Mouse (Mus musculus) embryo, embryonic 10 days (tissue): Measurements from ENCODE around the gene Morc2a.

Source experiments
- DNase-seq: peaks from one replicate; pipeline ENCODE4 v3.0.0-alpha.2; 2015; ENCODE audit warnings: low spot score

The Morc2a gene

DNA sequence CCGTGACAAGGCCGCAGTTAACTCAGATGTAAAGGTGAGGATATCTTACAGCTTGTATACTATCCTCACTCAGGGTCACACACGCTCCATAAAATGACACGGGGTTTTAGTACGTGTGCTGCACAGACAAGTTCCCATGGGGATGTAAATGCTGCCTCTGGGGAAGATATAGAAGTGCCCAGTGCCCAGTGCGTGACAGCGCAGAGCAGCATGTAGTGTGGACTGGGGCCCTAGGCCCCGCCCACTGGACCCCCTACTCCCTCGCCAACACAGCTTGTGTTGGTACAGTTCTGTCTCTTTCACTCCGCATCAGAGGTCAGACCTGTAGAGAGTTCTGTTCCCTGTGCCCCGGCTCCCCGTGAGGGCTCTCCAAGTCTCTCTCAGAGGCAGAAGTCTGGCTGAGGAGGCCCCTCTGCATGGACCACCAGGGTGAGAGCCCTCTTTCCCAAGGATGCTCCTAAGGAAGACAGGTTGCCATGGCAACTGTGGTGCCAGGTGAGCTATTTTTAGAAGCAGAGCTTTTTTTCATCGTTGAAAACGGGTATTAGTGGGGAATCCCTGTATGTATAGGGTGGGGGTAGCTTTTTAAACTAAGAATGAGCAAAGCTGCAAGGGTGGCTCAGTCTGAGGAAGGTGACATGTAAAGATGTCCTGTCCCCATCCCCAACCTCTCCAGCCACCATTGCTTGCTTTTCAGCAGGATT is 85.1 kb downstream of the Morc2a start:
- DNase-seq, result no peak

- DNase-seq, result no peak
These were observed 86.7 kb downstream of the Morc2a start for GRCm38 (mm10) chr11:3735715-3736114.

DNA sequence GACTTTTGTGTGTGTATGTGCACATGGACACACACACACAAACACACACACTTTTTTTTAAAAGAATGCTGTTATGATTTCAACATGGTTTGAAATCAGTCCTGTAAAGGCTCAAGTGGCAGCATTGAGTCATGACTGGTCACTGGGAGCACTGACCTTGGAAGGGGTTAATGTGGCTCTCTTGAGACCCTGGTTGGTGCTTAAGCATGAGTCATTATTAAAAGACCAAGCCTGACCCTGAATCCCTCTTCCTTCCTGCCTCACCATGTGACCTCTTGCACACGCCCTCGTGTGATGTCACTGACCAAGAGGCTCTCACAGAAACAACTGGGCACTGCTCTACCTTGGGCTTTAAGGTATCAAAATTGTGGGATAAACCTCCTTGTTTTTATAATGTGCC is 89.8 kb downstream of the Morc2a start:
- no peak for DNase-seq
